Mouse (Mus musculus): ENCODE data around the gene Rftn1. TPM values are rescaled to one million over a fixed set of nuclear protein-coding genes. Genes with fewer than 3 reads are reported as not detected.

The Rftn1 gene
- polyA plus RNA-seq, 1 experiment from 2014 or later: 12.8 TPM

DNA sequence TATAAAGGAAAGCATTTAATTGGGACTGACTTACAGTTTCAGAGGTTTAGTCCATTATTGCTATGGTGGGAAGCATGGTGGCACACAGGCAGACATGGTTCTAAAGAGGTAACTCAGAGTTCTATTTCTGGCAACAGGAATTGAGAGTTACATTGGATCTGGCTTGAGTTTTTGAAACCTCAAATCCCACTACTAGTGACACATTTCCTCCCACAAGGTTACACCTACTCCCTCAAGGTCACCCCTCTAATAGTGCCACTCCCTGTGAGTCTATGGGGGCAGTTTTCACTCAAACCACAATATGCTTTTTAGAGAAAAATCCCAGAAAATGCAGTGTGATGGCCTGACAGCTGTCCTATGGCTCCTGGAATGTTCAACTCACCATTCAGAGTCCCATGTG, 231.5 kb downstream of the Rftn1 start:
- no peaks in the 10 kb centered on the region for H3K4me1 ChIP-seq (ENCODE audit: control insufficient read depth, insufficient read depth, low read length)
- no peak overlapping the region for H3K27ac ChIP-seq (replicated peaks; ENCODE audit: low read depth, low read length)
- DNase-seq (no peak), ATAC-seq (ENCODE audit: low FRiP score, low TSS enrichment) (no peak)
- no peak overlapping the region for H3K4me2 ChIP-seq (ENCODE audit: low read length)
- H3K9me3 ChIP-seq (ENCODE audit: control insufficient read depth, low read length): no peaks in the 10 kb centered on the region
- H3K27me3 ChIP-seq (ENCODE audit: control insufficient read depth, insufficient read depth, low read length): no peaks in the 10 kb centered on the region
- no peak overlapping the region for H3K9ac ChIP-seq (replicated peaks; ENCODE audit: low read length)
- no peaks in the 10 kb centered on the region for H3K36me3 ChIP-seq (ENCODE audit: control insufficient read depth, insufficient read depth, low read length)
- H3K4me3 ChIP-seq (replicated peaks; ENCODE audit: low read depth, low read length): no peak overlapping the region

DNA sequence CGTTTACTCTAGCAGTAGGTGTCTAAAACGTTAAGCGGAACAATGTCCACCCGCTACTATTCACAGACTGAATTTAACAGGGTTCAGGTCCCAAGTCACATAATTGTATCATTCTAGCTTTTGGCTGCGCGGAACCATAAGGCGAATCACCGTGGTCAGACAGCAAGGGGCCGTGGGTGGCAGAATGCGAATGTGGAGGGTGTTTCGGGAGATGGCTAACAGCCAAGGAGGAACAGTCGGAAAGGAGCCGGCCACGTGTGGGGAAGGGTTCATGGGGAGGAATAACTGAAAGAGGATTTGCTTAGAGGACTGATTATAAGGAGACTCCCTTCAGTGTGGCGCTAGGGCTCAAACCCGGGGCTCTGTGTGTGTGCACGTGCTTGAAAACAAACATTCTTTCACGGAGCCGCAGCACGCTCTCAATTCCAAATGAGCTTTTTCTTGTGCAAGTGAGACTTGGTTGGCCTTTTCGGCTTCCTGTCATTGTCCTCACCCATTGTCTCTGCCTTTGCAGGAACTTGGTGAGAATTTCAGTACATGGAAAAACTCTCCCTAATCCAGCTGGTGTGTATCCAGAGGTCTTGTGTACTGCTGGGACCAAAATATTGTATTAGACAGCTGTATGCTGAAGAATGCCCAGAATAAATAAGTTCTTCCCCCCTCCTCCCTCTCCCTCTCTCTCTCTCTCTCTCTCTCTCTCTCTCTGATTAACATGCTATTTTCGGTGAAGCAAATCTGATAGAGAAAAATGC, 238.4 kb downstream of the Rftn1 start:
- DNase-seq (peak; percentile 60), ATAC-seq (ENCODE audit: low FRiP score, low TSS enrichment) (peak; percentile 51; the same call in 1 of the 2 replicates)
- peak overlapping the region; percentile 10 for H3K4me3 ChIP-seq (replicated peaks; ENCODE audit: low read depth, low read length)
- H3K9me3 ChIP-seq (ENCODE audit: control insufficient read depth, low read length): no peaks in the 10 kb centered on the region
- 0 out of 2 replicates have a peak, but pooled peaks cover 5% of the 10 kb centered on the region for H3K27me3 ChIP-seq (ENCODE audit: control insufficient read depth, insufficient read depth, low read length)
- H3K4me1 ChIP-seq (ENCODE audit: control insufficient read depth, insufficient read depth, low read length): peaks cover 9% of the 10 kb centered on the region; the same call in 1 of the 2 replicates
- no peaks in the 10 kb centered on the region for H3K36me3 ChIP-seq (ENCODE audit: control insufficient read depth, insufficient read depth, low read length)
- peak overlapping the region; percentile 34; the same call in 1 of the 2 replicates for H3K27ac ChIP-seq (replicated peaks; ENCODE audit: low read depth, low read length)
- peak overlapping the region; percentile 32 for H3K9ac ChIP-seq (replicated peaks; ENCODE audit: low read length)
- H3K4me2 ChIP-seq (ENCODE audit: low read length): peak overlapping the region; percentile 53
- WGBS: 22% methylated on average over 22 of the region's 22 CpGs

DNA sequence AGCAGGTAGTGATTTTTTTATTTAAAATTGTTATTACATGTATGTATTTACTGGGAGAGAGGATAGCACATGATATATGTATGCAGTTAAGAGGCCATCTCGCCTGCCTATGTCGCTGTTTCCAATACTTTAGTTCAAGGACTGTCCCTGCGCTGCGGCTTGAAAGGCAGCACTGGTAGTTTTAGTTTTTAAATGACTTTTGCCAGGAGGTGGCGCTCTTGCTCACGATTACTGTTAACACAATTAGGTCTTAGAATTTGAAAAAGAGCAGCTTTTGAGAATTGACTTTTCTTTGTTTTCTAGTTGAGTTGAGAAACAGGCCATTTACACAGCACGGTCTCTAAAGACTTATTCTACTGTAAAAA, 239.0 kb downstream of the Rftn1 start:
- peak overlapping the region; percentile 10 for H3K4me3 ChIP-seq (replicated peaks; ENCODE audit: low read depth, low read length)
- DNase-seq (peak; percentile 97), ATAC-seq (ENCODE audit: low FRiP score, low TSS enrichment) (peak; percentile 48; the same call in 1 of the 2 replicates)
- H3K27ac ChIP-seq (replicated peaks; ENCODE audit: low read depth, low read length): no peak overlapping the region
- H3K9ac ChIP-seq (replicated peaks; ENCODE audit: low read length): peak overlapping the region; percentile 32
- peak overlapping the region; percentile 53 for H3K4me2 ChIP-seq (ENCODE audit: low read length)
- no peaks in the 10 kb centered on the region for H3K36me3 ChIP-seq (ENCODE audit: control insufficient read depth, insufficient read depth, low read length)
- peaks cover 9% of the 10 kb centered on the region; the same call in 1 of the 2 replicates for H3K4me1 ChIP-seq (ENCODE audit: control insufficient read depth, insufficient read depth, low read length)
- 9% methylated on average over 7 of the region's 7 CpGs for WGBS
- no peaks in the 10 kb centered on the region for H3K9me3 ChIP-seq (ENCODE audit: control insufficient read depth, low read length)
- 0 out of 2 replicates have a peak, but pooled peaks cover 5% of the 10 kb centered on the region for H3K27me3 ChIP-seq (ENCODE audit: control insufficient read depth, insufficient read depth, low read length)

- no peak overlapping the region for H3K27ac ChIP-seq (replicated peaks; ENCODE audit: low read depth, low read length)
- no peaks in the 10 kb centered on the region for H3K36me3 ChIP-seq (ENCODE audit: control insufficient read depth, insufficient read depth, low read length)
- no peaks in the 10 kb centered on the region for H3K27me3 ChIP-seq (ENCODE audit: control insufficient read depth, insufficient read depth, low read length)
- no peak overlapping the region for H3K4me3 ChIP-seq (replicated peaks; ENCODE audit: low read depth, low read length)
- H3K4me2 ChIP-seq (ENCODE audit: low read length): no peak overlapping the region
- H3K9ac ChIP-seq (replicated peaks; ENCODE audit: low read length): no peak overlapping the region
- no peaks in the 10 kb centered on the region for H3K4me1 ChIP-seq (ENCODE audit: control insufficient read depth, insufficient read depth, low read length)
- WGBS: 76% methylated on average over 6 of the region's 6 CpGs
- ATAC-seq (ENCODE audit: low FRiP score, low TSS enrichment): no peak
- no peak for DNase-seq
- H3K9me3 ChIP-seq (ENCODE audit: control insufficient read depth, low read length): no peaks in the 10 kb centered on the region
These were observed 247.8 kb downstream of the Rftn1 start for GRCm38 (mm10) chr17:49942674-49943073.

Other genes starting within 250 kb of the Rftn1 start
- 0.36 and 0.55 TPM in 2 replicates for gene Dazl, start 103.0 kb upstream of the Rftn1 start, polyA plus RNA-seq (2014; fragmentation: Nextera tagmentation; extraction: Ambion mirVana)